Mouse (Mus musculus): Measurements from ENCODE around the gene Igsf9. TPM values are rescaled to one million over a fixed set of nuclear protein-coding genes. Genes with fewer than 3 reads are reported as not detected.

The Igsf9 gene
- polyA plus RNA-seq, 1 experiment from 2014 or later, result 1.1 TPM

DNA sequence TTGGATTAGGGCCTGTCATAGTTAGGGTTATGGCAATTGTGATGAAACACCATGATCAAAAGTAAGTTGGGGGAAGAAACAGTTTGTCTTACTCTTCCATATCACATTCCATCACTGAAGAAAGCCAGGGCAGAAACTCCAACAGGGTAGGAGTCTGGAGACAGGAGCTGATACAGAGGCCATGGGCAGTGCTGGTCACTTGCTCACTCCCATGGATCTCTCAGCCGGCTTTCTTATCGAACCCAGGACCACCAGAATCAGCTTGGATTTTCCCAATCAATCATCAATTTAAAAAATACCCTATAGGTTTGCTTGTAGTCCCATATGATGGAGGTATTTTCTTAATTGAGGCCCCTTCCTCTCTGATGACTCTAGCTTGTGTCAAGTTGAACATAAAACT, 27.8 kb upstream of the Igsf9 start:
- ATAC-seq, result no peak
- no peak for DNase-seq (ENCODE audit: low spot score)
- no peak overlapping the region for H3K27ac ChIP-seq (ENCODE audit: low read length)
- 89% methylated on average over 2 of the region's 2 CpGs for WGBS
- no peaks in the 10 kb centered on the region for H3K27me3 ChIP-seq (replicated peaks; ENCODE audit: insufficient read depth, low read length)
- no peak overlapping the region for H3K4me3 ChIP-seq (ENCODE audit: low read depth, low read length)
- TF ChIP-seq EP300 (IDR thresholded peaks at IDR 0.05), result no peak
- TF ChIP-seq CTCF (IDR thresholded peaks at IDR 0.05), result no peak
- no peak overlapping the region for H3K4me2 ChIP-seq (replicated peaks; ENCODE audit: low read depth, low read length)
- H3K9me3 ChIP-seq (ENCODE audit: low read length), result no peaks in the 10 kb centered on the region
- no peaks in the 10 kb centered on the region for H3K36me3 ChIP-seq (ENCODE audit: insufficient read depth, low read length)
- H3K4me1 ChIP-seq (ENCODE audit: insufficient read depth, low read depth, low read length), result no peaks in the 10 kb centered on the region
- H3K9ac ChIP-seq (replicated peaks; ENCODE audit: low read depth), result no peak overlapping the region

DNA sequence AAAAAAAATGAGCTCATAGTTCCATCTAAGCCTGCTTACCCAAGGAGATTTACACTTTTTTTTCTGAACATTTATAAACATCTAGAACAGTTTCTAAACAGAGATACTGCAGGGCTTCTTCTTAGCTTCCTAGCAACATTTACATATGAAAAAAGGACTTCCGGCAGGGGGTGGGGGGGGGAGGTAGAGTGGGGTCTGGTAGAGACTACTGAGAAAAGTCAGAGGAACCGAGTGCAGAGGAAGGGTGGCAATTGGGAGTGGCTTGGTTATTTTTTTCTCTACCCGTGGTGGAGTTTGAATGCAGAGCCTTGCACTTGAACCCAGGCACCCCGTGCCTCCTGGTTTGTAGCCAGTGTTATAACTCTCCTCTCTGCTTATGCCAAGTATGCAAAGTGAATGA, 26.2 kb upstream of the Igsf9 start:
- Histone ChIP-seq H3K9me3 (ENCODE audit: low read length) (no peaks in the 10 kb centered on the region), H3K4me1 (ENCODE audit: insufficient read depth, low read depth, low read length) (no peaks in the 10 kb centered on the region), H3K9ac (replicated peaks; ENCODE audit: low read depth) (no peak overlapping the region), H3K27ac (ENCODE audit: low read length) (no peak overlapping the region), H3K36me3 (ENCODE audit: insufficient read depth, low read length) (no peaks in the 10 kb centered on the region), H3K4me2 (replicated peaks; ENCODE audit: low read depth, low read length) (no peak overlapping the region), H3K27me3 (replicated peaks; ENCODE audit: insufficient read depth, low read length) (no peaks in the 10 kb centered on the region), H3K4me3 (ENCODE audit: low read depth, low read length) (no peak overlapping the region)
- WGBS, result 22% methylated on average over 4 of the region's 4 CpGs
- peak; percentile 30; the same call in 1 of the 2 replicates for ATAC-seq
- TF ChIP-seq CTCF (IDR thresholded peaks at IDR 0.05), result no peak
- TF ChIP-seq EP300 (IDR thresholded peaks at IDR 0.05), result no peak
- DNase-seq (ENCODE audit: low spot score), result no peak

DNA sequence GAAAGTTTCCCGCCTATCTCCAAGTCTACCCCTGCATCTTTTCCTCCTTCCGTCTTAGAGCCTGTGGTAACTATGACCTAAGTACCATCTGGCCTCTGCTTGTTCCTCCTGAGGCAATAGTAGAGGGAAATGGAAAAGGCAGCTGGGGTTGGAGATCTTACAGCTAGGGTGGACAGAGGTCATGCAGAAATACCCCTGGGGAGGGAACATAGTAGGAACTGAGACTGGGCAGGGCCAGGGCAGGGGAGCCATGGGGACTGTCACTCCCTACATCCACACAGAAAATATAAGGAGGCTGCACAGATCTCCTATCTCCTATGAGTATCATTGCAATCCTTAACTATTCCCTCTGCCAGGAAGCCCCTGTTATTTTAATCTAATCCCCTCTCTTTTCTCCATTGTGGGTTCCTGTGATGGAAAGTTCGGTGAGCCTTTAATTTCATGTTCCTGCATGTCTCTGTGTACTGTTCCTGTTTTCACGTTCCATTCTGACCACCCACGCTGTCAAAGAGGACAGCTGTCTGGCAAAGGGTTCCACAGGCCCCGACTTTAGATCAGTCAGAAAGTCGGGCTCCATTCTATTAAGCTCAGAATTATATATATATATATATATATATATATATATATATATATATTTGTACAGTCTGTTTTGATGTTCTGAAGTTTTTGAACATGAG, 25.4 kb upstream of the Igsf9 start:
- DNase-seq (ENCODE audit: low spot score) (peak; percentile 24), ATAC-seq (peak; percentile 54)

GRCm38 (mm10) chr1:172457196-172457595, 24.4 kb upstream of the Igsf9 start:
- 52% methylated on average over 3 of the region's 3 CpGs for WGBS
- no peak for DNase-seq (ENCODE audit: low spot score)
- TF ChIP-seq CTCF (IDR thresholded peaks at IDR 0.05), result no peak
- no peak for TF ChIP-seq EP300 (IDR thresholded peaks at IDR 0.05)

More for the DNA sequence above, 25.4 kb upstream of the Igsf9 start:
- Histone ChIP-seq H3K27ac (ENCODE audit: low read length) (no peak overlapping the region), H3K27me3 (replicated peaks; ENCODE audit: insufficient read depth, low read length) (no peaks in the 10 kb centered on the region), H3K36me3 (ENCODE audit: insufficient read depth, low read length) (no peaks in the 10 kb centered on the region), H3K4me2 (replicated peaks; ENCODE audit: low read depth, low read length) (no peak overlapping the region), H3K9ac (replicated peaks; ENCODE audit: low read depth) (no peak overlapping the region), H3K9me3 (ENCODE audit: low read length) (no peaks in the 10 kb centered on the region), H3K4me3 (ENCODE audit: low read depth, low read length) (no peak overlapping the region), H3K4me1 (ENCODE audit: insufficient read depth, low read depth, low read length) (no peaks in the 10 kb centered on the region)
- 54% methylated on average over 7 of the region's 7 CpGs for WGBS
- TF ChIP-seq EP300 (IDR thresholded peaks at IDR 0.05) (no peak), CTCF (IDR thresholded peaks at IDR 0.05) (no peak)

GRCm38 (mm10) chr1:172458041-172458440, 23.5 kb upstream of the Igsf9 start:
- Histone ChIP-seq H3K27ac (ENCODE audit: low read length) (no peak overlapping the region), H3K9ac (replicated peaks; ENCODE audit: low read depth) (no peak overlapping the region), H3K36me3 (ENCODE audit: insufficient read depth, low read length) (no peaks in the 10 kb centered on the region), H3K4me2 (replicated peaks; ENCODE audit: low read depth, low read length) (no peak overlapping the region), H3K9me3 (ENCODE audit: low read length) (no peaks in the 10 kb centered on the region), H3K4me1 (ENCODE audit: insufficient read depth, low read depth, low read length) (no peaks in the 10 kb centered on the region), H3K27me3 (replicated peaks; ENCODE audit: insufficient read depth, low read length) (no peaks in the 10 kb centered on the region), H3K4me3 (ENCODE audit: low read depth, low read length) (no peak overlapping the region)
- ATAC-seq (no peak), DNase-seq (ENCODE audit: low spot score) (no peak)
- 79% methylated on average over 3 of the region's 3 CpGs for WGBS
- TF ChIP-seq EP300 (IDR thresholded peaks at IDR 0.05) (no peak), CTCF (IDR thresholded peaks at IDR 0.05) (no peak)

More at GRCm38 (mm10) chr1:172457196-172457595, 24.4 kb upstream of the Igsf9 start:
- no peaks in the 10 kb centered on the region for H3K9me3 ChIP-seq (ENCODE audit: low read length)
- H3K27ac ChIP-seq (ENCODE audit: low read length), result no peak overlapping the region
- no peak overlapping the region for H3K4me3 ChIP-seq (ENCODE audit: low read depth, low read length)
- no peaks in the 10 kb centered on the region for H3K27me3 ChIP-seq (replicated peaks; ENCODE audit: insufficient read depth, low read length)
- no peaks in the 10 kb centered on the region for H3K36me3 ChIP-seq (ENCODE audit: insufficient read depth, low read length)
- H3K4me2 ChIP-seq (replicated peaks; ENCODE audit: low read depth, low read length), result no peak overlapping the region
- ATAC-seq, result no peak
- no peak overlapping the region for H3K9ac ChIP-seq (replicated peaks; ENCODE audit: low read depth)
- no peaks in the 10 kb centered on the region for H3K4me1 ChIP-seq (ENCODE audit: insufficient read depth, low read depth, low read length)

- WGBS, result 47% methylated on average over 2 of the region's 2 CpGs
Observed at GRCm38 (mm10) chr1:172461602-172462001, 20.0 kb upstream of the Igsf9 start.

More at GRCm38 (mm10) chr1:172461602-172462001, 20.0 kb upstream of the Igsf9 start:
- Histone ChIP-seq H3K27me3 (replicated peaks; ENCODE audit: insufficient read depth, low read length) (no peaks in the 10 kb centered on the region), H3K4me1 (ENCODE audit: insufficient read depth, low read depth, low read length) (no peaks in the 10 kb centered on the region), H3K9ac (replicated peaks; ENCODE audit: low read depth) (no peak overlapping the region), H3K4me2 (replicated peaks; ENCODE audit: low read depth, low read length) (no peak overlapping the region), H3K27ac (ENCODE audit: low read length) (no peak overlapping the region), H3K36me3 (ENCODE audit: insufficient read depth, low read length) (no peaks in the 10 kb centered on the region), H3K4me3 (ENCODE audit: low read depth, low read length) (no peak overlapping the region), H3K9me3 (ENCODE audit: low read length) (no peaks in the 10 kb centered on the region)
- no peak for DNase-seq (ENCODE audit: low spot score)
- no peak for TF ChIP-seq EP300 (IDR thresholded peaks at IDR 0.05)
- no peak for TF ChIP-seq CTCF (IDR thresholded peaks at IDR 0.05)
- no peak for ATAC-seq
